8 mouse cellular contexts compared by ENCODE assay signal in genomic region chr17:56109219-56110051, GRCm38 (mm10). TPM values are rescaled to one million over a fixed set of nuclear protein-coding genes. Genes with fewer than 3 reads are reported as not detected.
DNase-seq lines count a peak whose midpoint lies in the region; ATAC-seq lines count a peak whose summit lies in the region.

Gene Plin4, minus strand, starts transcription at chr17:56109803.

- H3K4me1 ChIP-seq in hindbrain, embryonic 10.5 days (replicated peaks): peaks cover 7% of the 10 kb centered on the region
- H3K4me1 ChIP-seq in hindbrain, embryonic 11.5 days (replicated peaks; ENCODE audit: control insufficient read depth, insufficient read depth, low read length): no peaks in the 10 kb centered on the region
- H3K4me1 ChIP-seq in heart, embryonic 12.5 days (replicated peaks): peaks cover 9% of the 10 kb centered on the region

- 55% methylated on average over 10 of the region's 10 CpGs for WGBS in hindbrain, embryonic 10.5 days
- 54% methylated on average over 9 of the region's 10 CpGs for WGBS in hindbrain, embryonic 11.5 days
- whole genome bisulfite sequencing in heart, embryonic 12.5 days: 46% methylated on average over 10 of the region's 10 CpGs

- H3K9ac ChIP-seq in hindbrain, embryonic 11.5 days (ENCODE audit: low read depth, low read length): no peak within 1 kb of the TSS
- H3K9ac ChIP-seq in heart, embryonic 12.5 days: 0 out of 2 replicates have a peak within 1 kb of the TSS, but pooled peaks have one; percentile 7

- H3K4me2 ChIP-seq in hindbrain, embryonic 11.5 days (replicated peaks; ENCODE audit: low read depth, low read length): no peak within 1 kb of the TSS
- no peak within 1 kb of the TSS for H3K4me2 ChIP-seq in heart, embryonic 12.5 days

- no peak within 1 kb of the TSS for H3K4me3 ChIP-seq in hindbrain, embryonic 10.5 days
- H3K4me3 ChIP-seq in hindbrain, embryonic 11.5 days (ENCODE audit: low read depth, low read length): no peak within 1 kb of the TSS
- H3K4me3 ChIP-seq in heart, embryonic 12.5 days: no peak within 1 kb of the TSS

- H3K9me3 ChIP-seq in hindbrain, embryonic 10.5 days: no peaks in the 10 kb centered on the region
- no peaks in the 10 kb centered on the region for H3K9me3 ChIP-seq in hindbrain, embryonic 11.5 days (ENCODE audit: control insufficient read depth, low read length)
- no peaks in the 10 kb centered on the region for H3K9me3 ChIP-seq in heart, embryonic 12.5 days (replicated peaks)

- ATAC-seq in hindbrain, embryonic 11.5 days (ENCODE audit: low FRiP score): no peak
- ATAC-seq in heart, embryonic 12.5 days (ENCODE audit: insufficient number of reproducible peaks, low FRiP score): 0 out of 2 replicates have a peak, but pooled peaks have one; percentile 34

- H3K36me3 ChIP-seq in hindbrain, embryonic 10.5 days: peaks cover 15% of the 10 kb centered on the region
- H3K36me3 ChIP-seq in hindbrain, embryonic 11.5 days (ENCODE audit: control insufficient read depth, insufficient read depth, low read length): no peaks in the 10 kb centered on the region
- H3K36me3 ChIP-seq in heart, embryonic 12.5 days: peaks cover 16% of the 10 kb centered on the region; the same call in 1 of the 2 replicates

- H3K27me3 ChIP-seq in hindbrain, embryonic 10.5 days (ENCODE audit: insufficient read depth, poor library complexity, severe bottlenecking): no peaks in the 10 kb centered on the region
- no peaks in the 10 kb centered on the region for H3K27me3 ChIP-seq in hindbrain, embryonic 11.5 days (ENCODE audit: control insufficient read depth, insufficient read depth, low read length)
- no peaks in the 10 kb centered on the region for H3K27me3 ChIP-seq in heart, embryonic 12.5 days (replicated peaks)

- 0 out of 2 replicates have a peak within 1 kb of the TSS, but pooled peaks have one; percentile 35 for H3K27ac ChIP-seq in hindbrain, embryonic 10.5 days
- H3K27ac ChIP-seq in hindbrain, embryonic 11.5 days (ENCODE audit: low read depth, low read length): no peak within 1 kb of the TSS
- no peak within 1 kb of the TSS for H3K27ac ChIP-seq in heart, embryonic 12.5 days (ENCODE audit: poor library complexity, severe bottlenecking)

- DNase-seq in hindbrain, embryonic 10.5 days (ENCODE audit: low spot score): no peak
- DNase-seq in hindbrain, embryonic 11.5 days (ENCODE audit: low spot score): no peak
- DNase-seq in urinary bladder, adult 2 months (ENCODE audit: low spot score): peak; percentile 62
- no peak for DNase-seq in urinary bladder, postnatal 10 days (ENCODE audit: low spot score)
- DNase-seq in urinary bladder, postnatal 36 days (ENCODE audit: low spot score in 2 of 2): peak; percentile 61 to 83
- no peak for DNase-seq in ovary, postnatal 36 days (ENCODE audit: low spot score)
- no peak for DNase-seq in spleen, postnatal 36 days (ENCODE audit: low spot score in 2 of 2)

RNA-seq across cellular contexts. Expression of gene Plin4, which starts in this region (rescaled TPM):
- polyA plus RNA-seq in hindbrain, embryonic 10.5 days (2016; fragmentation: Nextera tagmentation; extraction: Ambion mirVana): 0.04 and 0.06 TPM in 2 replicates
- polyA plus RNA-seq in hindbrain, embryonic 11.5 days (2014; fragmentation: Nextera tagmentation; extraction: Ambion mirVana): 0.07 and 0.09 TPM in 2 replicates
- 96.9 and 98.3 TPM in 2 replicates for polyA plus RNA-seq in urinary bladder, adult 2 months (2012; rRNA removed)
- 0.05 and 0.12 TPM in 2 replicates for polyA plus RNA-seq in heart, embryonic 12.5 days (2016; fragmentation: Nextera tagmentation; extraction: Ambion mirVana)

Comparison
In these comparisons a context has a peak if more than half of its experiments do, and no peak if none do; other contexts are left out.
1. RNA of gene Plin4 (polyA plus RNA-seq): 96.9 to 98.3 TPM in urinary bladder, adult 2 months; 0.07 to 0.09 TPM in hindbrain, embryonic 11.5 days, 0.05 to 0.12 TPM in heart, embryonic 12.5 days and 0.04 to 0.06 TPM in hindbrain, embryonic 10.5 days; every median in the first group is over 10 times any median in the second.
2. DNase-seq: peak in urinary bladder, adult 2 months (single experiment) and urinary bladder, postnatal 36 days (2 of 2); none in hindbrain, embryonic 10.5 days (single experiment), hindbrain, embryonic 11.5 days (single experiment), urinary bladder, postnatal 10 days (single experiment), ovary, postnatal 36 days (single experiment) and spleen, postnatal 36 days (0 of 2).
3. Peak in ATAC-seq and H3K9ac ChIP-seq in heart, embryonic 12.5 days; RNA of the gene not detected or under 1 TPM.